Comparison of ENCODE assay signal across 7 mouse cellular contexts in the genomic region with DNA sequence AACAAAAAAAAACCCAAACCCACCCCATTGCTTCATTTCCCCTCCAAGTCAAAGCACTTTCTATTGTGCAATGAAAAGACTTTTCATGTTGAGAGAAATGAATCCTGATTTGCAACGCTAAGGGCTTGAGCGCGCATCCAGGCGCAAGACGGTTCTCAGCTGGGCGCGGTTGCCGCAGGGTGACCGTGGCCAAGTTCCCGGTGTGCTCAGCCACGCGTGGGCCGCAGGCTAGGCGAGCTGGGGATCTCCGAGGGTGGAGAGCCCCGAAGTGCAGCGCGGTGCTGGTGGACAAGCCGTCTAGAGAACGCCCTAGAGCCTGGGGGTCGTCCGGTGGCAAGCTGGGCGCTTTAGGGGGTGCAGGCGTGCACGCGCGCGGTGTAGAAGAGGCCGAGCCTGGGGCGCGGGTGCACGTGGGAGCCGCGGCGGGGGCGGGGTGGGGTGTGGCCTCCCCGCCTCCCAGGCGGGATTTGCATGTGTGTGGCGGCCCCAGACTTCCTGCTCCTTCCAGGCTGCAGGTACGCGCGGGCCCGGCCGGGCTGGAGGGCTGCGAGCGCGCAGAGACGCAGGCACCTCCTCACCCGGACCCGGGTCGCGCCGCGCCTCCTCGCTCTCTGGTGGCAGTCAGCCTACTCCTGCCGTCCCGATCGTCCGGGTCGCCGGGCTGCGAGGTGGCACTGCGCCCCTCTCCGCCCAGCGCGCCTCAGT. TPM values are rescaled to one million over a fixed set of nuclear protein-coding genes. Genes with fewer than 3 reads are reported as not detected.
A peak's percentile ranks its signal among the peaks of the same experiment; 100 is the strongest.
DNase-seq lines count a peak whose midpoint lies in the region; ATAC-seq and TF ChIP-seq lines count a peak whose summit lies in the region.

Itpr3 (plus strand) TSS at position 493 of the 705 bp plus-strand sequence.

- H3K9ac ChIP-seq in intestine, embryonic 16.5 days (ENCODE audit: low read depth, low read length) = peak within 1 kb of the TSS; percentile 87

- H3K27ac ChIP-seq in intestine, embryonic 16.5 days (ENCODE audit: low read length) = peak within 1 kb of the TSS; percentile 96

- 0% methylated on average over 66 of the region's 66 CpGs for WGBS in intestine, embryonic 16.5 days
- WGBS in lung, adult 2 months = under 1% methylated on average over 54 of the region's 66 CpGs

- peak; percentile 40; the same call in 1 of the 2 replicates for TF ChIP-seq POLR2A in lung, adult 2 months (IDR thresholded peaks at IDR 0.05; ENCODE audit: borderline replicate concordance, extremely low read depth, low read depth, low read length)

- TF ChIP-seq CTCF in lung, adult 2 months (IDR thresholded peaks at IDR 0.05; ENCODE audit: insufficient read depth, low read length) = no peak

- peaks cover 40% of the 10 kb centered on the region for H3K4me1 ChIP-seq in intestine, embryonic 16.5 days (ENCODE audit: control insufficient read depth, insufficient read depth, low read length)
- peaks cover 3% of the 10 kb centered on the region; the same call in 1 of the 2 replicates for H3K4me1 ChIP-seq in lung, adult 2 months (ENCODE audit: control insufficient read depth, insufficient read depth, low read length)

- peak within 1 kb of the TSS; percentile 68 for H3K4me3 ChIP-seq in intestine, embryonic 16.5 days (ENCODE audit: low read length)
- H3K4me3 ChIP-seq in lung, adult 2 months (replicated peaks; ENCODE audit: extremely low read depth, low read depth, low read length) = peak within 1 kb of the TSS; percentile 89

- H3K4me2 ChIP-seq in intestine, embryonic 16.5 days (ENCODE audit: low read depth, low read length) = peak within 1 kb of the TSS; percentile 94

- no peaks in the 10 kb centered on the region for H3K9me3 ChIP-seq in intestine, embryonic 16.5 days (ENCODE audit: control insufficient read depth, low read length)

- peak; percentile 94 for DNase-seq in ZHBTc4 (ENCODE audit: low read depth, low spot score)
- peak; percentile 61 to 65 for DNase-seq in cerebellum, postnatal 14 days
- DNase-seq in gonadal fat pad, adult 2 months (ENCODE audit: low read depth) = no peak
- peak; percentile 82 for DNase-seq in lung, adult 2 months
- peak; percentile 78 for DNase-seq in urinary bladder, adult 2 months (ENCODE audit: low spot score)

- H3K27me3 ChIP-seq in intestine, embryonic 16.5 days (replicated peaks; ENCODE audit: control insufficient read depth, insufficient read depth, low read length) = no peaks in the 10 kb centered on the region

- peak; percentile 81 for ATAC-seq in intestine, embryonic 16.5 days
- ATAC-seq in neutrophil, adult 5-6 weeks (ENCODE audit: extremely low read depth, insufficient number of reproducible peaks, low FRiP score, poor library complexity, severe bottlenecking) = peak; percentile 59

- H3K36me3 ChIP-seq in intestine, embryonic 16.5 days (ENCODE audit: control insufficient read depth, insufficient read depth, low read length) = 0 out of 2 replicates have a peak, but pooled peaks cover 3% of the 10 kb centered on the region

RNA-seq across cellular contexts. Expression of gene Itpr3, which starts in this region (rescaled TPM):
- 10.6 and 15.3 TPM in 2 replicates for polyA plus RNA-seq in gonadal fat pad, adult 2 months (2012; rRNA removed)
- 12.1 and 16.5 TPM in 2 replicates for polyA plus RNA-seq in intestine, embryonic 16.5 days (2015; fragmentation: Nextera tagmentation; extraction: Ambion mirVana)
- polyA plus RNA-seq in lung, adult 2 months (2012; rRNA removed) = 22.0 and 22.5 TPM in 2 replicates
- 71.1 and 73.7 TPM in 2 replicates for total RNA-seq in neutrophil, adult 5-6 weeks (2017)
- polyA plus RNA-seq in urinary bladder, adult 2 months (2012; rRNA removed) = 9.5 and 17.8 TPM in 2 replicates
